Mouse (Mus musculus) MEL (cell line): ENCODE measurements around the gene Nrxn2. TPM values are rescaled to one million over a fixed set of nuclear protein-coding genes. Genes with fewer than 3 reads are reported as not detected.

Experiments used
- DNase-seq: peaks from one replicate; pipeline ENCODE4 v3.0.0; 2011; ENCODE audit warnings: low read depth, low spot score
- H3K27ac ChIP-seq: 2 replicates; pipeline ENCODE4 v1.5.1; 2012; ENCODE audit warnings: low read depth, mild to moderate bottlenecking, control low read depth, low read length, moderate library complexity; ENCODE audit not compliant: control insufficient read depth
- H3K27me3 ChIP-seq, 2 experiments: fragments of 150-350 bp in 1 of 2; sonication (generic) in 1 of 2; 2 replicates each; pipeline ENCODE4 v1.6.1; 2012; ENCODE audit warnings: low read length in 2 of 2, mild to moderate bottlenecking in 2 of 2, improper control_type of control experiment in 1 of 2, moderate library complexity in 1 of 2; ENCODE audit not compliant: insufficient read depth in 2 of 2, control insufficient read depth in 1 of 2
- H3K36me3 ChIP-seq, 2 experiments: 2 replicates each; pipeline ENCODE4 v1.6.1; 2012 to 2014; ENCODE audit warnings: low read length in 2 of 2, improper control_type of control experiment in 1 of 2, inconsistent platforms in 1 of 2, mild to moderate bottlenecking in 1 of 2; ENCODE audit not compliant: insufficient read depth in 2 of 2, control insufficient read depth in 1 of 2
- H3K4me1 ChIP-seq, 2 experiments: fragments of 150-350 bp in 1 of 2; sonication (generic) in 1 of 2; 2 replicates each; pipeline ENCODE4 v1.6.1; 2012; ENCODE audit warnings: low read length in 2 of 2, improper control_type of control experiment in 1 of 2, mild to moderate bottlenecking in 1 of 2; ENCODE audit not compliant: insufficient read depth in 2 of 2, control insufficient read depth in 1 of 2
- H3K4me3 ChIP-seq, 2 experiments: fragments of 150-350 bp in 1 of 2; sonication (generic) in 1 of 2; 2 replicates each; pipeline ENCODE4 v1.5.1; 2012; ENCODE audit warnings: low read depth in 2 of 2, low read length in 2 of 2, mild to moderate bottlenecking in 2 of 2, moderate library complexity in 2 of 2, control low read depth in 1 of 2, improper control_type of control experiment in 1 of 2; ENCODE audit not compliant: control insufficient read depth in 1 of 2, insufficient read depth in 1 of 2
- H3K79me2 ChIP-seq: 2 replicates; pipeline ENCODE4 v1.6.1; 2012; ENCODE audit warnings: mild to moderate bottlenecking, low read length, moderate library complexity; ENCODE audit not compliant: control insufficient read depth, poor library complexity, insufficient read depth
- H3K9ac ChIP-seq: 2 replicates; pipeline ENCODE4 v1.6.1; 2012; ENCODE audit warnings: low read depth, mild to moderate bottlenecking, control low read depth, low read length, moderate library complexity; ENCODE audit not compliant: control insufficient read depth, poor library complexity, severe bottlenecking
- H3K9me3 ChIP-seq: fragments of 150-350 bp; sonication (generic); replicated peaks from 2 replicates; pipeline ENCODE4 v1.6.1; 2012; ENCODE audit warnings: mild to moderate bottlenecking, low read length, improper control_type of control experiment, moderate library complexity; ENCODE audit not compliant: insufficient read depth
- BHLHE40 ChIP-seq: IDR thresholded peaks from 2 replicates; pipeline ENCODE4 v1.6.1; 2012; ENCODE audit warnings: low read depth, mild to moderate bottlenecking, inconsistent platforms, low read length, improper control_type of control experiment, borderline replicate concordance
- CHD1 ChIP-seq: IDR thresholded peaks from 2 replicates; pipeline ENCODE4 v1.6.1; 2012; ENCODE audit warnings: low read depth, mild to moderate bottlenecking, inconsistent platforms, low read length, improper control_type of control experiment
- CHD2 ChIP-seq: IDR thresholded peaks from 2 replicates; pipeline ENCODE4 v1.6.1; 2011; ENCODE audit warnings: low read length, improper control_type of control experiment
- CTCF ChIP-seq, 3 experiments: IDR thresholded peaks in 2 of 3; conservative IDR thresholded peaks in 1 of 3; 2 replicates each; pipeline ENCODE4 v1.5.1; 2011 to 2012; ENCODE audit warnings: low read length in 3 of 3, low read depth in 2 of 3, mild to moderate bottlenecking in 2 of 3, improper control_type of control experiment in 1 of 3, inconsistent platforms in 1 of 3, mixed read lengths in 1 of 3, moderate library complexity in 1 of 3; ENCODE audit not compliant: control insufficient read depth in 1 of 3, insufficient read depth in 1 of 3, poor library complexity in 1 of 3, severe bottlenecking in 1 of 3
- ELF1 ChIP-seq: IDR thresholded peaks from 2 replicates; pipeline ENCODE4 v1.6.1; 2014; ENCODE audit warnings: low read depth, mild to moderate bottlenecking, inconsistent platforms, low read length, improper control_type of control experiment, moderate library complexity
- EP300 ChIP-seq, 2 experiments: IDR thresholded peaks; 2 replicates each; pipeline ENCODE4 v1.6.1; 2011; ENCODE audit warnings: improper control_type of control experiment in 2 of 2, low read length in 2 of 2, low read depth in 1 of 2, mild to moderate bottlenecking in 1 of 2
- ETS1 ChIP-seq: IDR thresholded peaks from 2 replicates; pipeline ENCODE4 v1.6.1; 2012; ENCODE audit warnings: low read depth, mild to moderate bottlenecking, inconsistent platforms, low read length, improper control_type of control experiment, moderate library complexity
- GABPA ChIP-seq: IDR thresholded peaks from 2 replicates; pipeline ENCODE4 v1.6.1; 2012; ENCODE audit warnings: low read depth, mild to moderate bottlenecking, inconsistent platforms, low read length, improper control_type of control experiment, moderate library complexity
- HCFC1 ChIP-seq: IDR thresholded peaks from 2 replicates; pipeline ENCODE4 v1.6.1; 2012; ENCODE audit warnings: low read depth, mild to moderate bottlenecking, inconsistent platforms, low read length, improper control_type of control experiment, moderate library complexity
- JUND ChIP-seq: IDR thresholded peaks from 2 replicates; pipeline ENCODE4 v1.6.1; 2011; ENCODE audit warnings: low read depth, mild to moderate bottlenecking, improper control_type of control experiment, low read length
- MAX ChIP-seq: IDR thresholded peaks from 2 replicates; pipeline ENCODE4 v1.6.1; 2011; ENCODE audit warnings: low read length, improper control_type of control experiment
- MXI1 ChIP-seq: IDR thresholded peaks from 2 replicates; pipeline ENCODE4 v1.6.1; 2011; ENCODE audit warnings: mild to moderate bottlenecking, low read depth, low read length, improper control_type of control experiment
- MYB ChIP-seq: IDR thresholded peaks from 2 replicates; pipeline ENCODE4 v1.6.1; 2011; ENCODE audit warnings: mild to moderate bottlenecking, low read depth, low read length, improper control_type of control experiment
- NELFE ChIP-seq: IDR thresholded peaks from 2 replicates; pipeline ENCODE4 v1.6.1; 2011; ENCODE audit warnings: low read depth, low read length, improper control_type of control experiment
- NRF1 ChIP-seq: IDR thresholded peaks from 2 replicates; pipeline ENCODE4 v1.6.1; 2014; ENCODE audit warnings: low read depth, mild to moderate bottlenecking, inconsistent platforms, low read length, improper control_type of control experiment, moderate library complexity; ENCODE audit not compliant: poor library complexity, insufficient read depth, severe bottlenecking
- POLR2A ChIP-seq, 2 experiments: IDR thresholded peaks; 2 replicates each; pipeline ENCODE4 v1.6.1; 2011 to 2012; ENCODE audit warnings: low read length in 2 of 2, mild to moderate bottlenecking in 2 of 2, control low read depth in 1 of 2, improper control_type of control experiment in 1 of 2, low read depth in 1 of 2, moderate library complexity in 1 of 2; ENCODE audit not compliant: control insufficient read depth in 1 of 2, insufficient read depth in 1 of 2, poor library complexity in 1 of 2
- POLR2AphosphoS2 ChIP-seq: IDR thresholded peaks from 2 replicates; pipeline ENCODE4 v1.6.1; 2011; ENCODE audit warnings: low read length, improper control_type of control experiment
- POLR2AphosphoS5 ChIP-seq: IDR thresholded peaks from 2 replicates; pipeline ENCODE4 v1.6.1; 2012; ENCODE audit warnings: low read depth, borderline replicate concordance, mild to moderate bottlenecking, inconsistent platforms, low read length, moderate library complexity, mixed read lengths
- RAD21 ChIP-seq: IDR thresholded peaks from 2 replicates; pipeline ENCODE4 v1.6.1; 2011; ENCODE audit warnings: mild to moderate bottlenecking, low read depth, low read length, improper control_type of control experiment
- SMC3 ChIP-seq: IDR thresholded peaks from 2 replicates; pipeline ENCODE4 v1.6.1; 2011; ENCODE audit warnings: low read depth, low read length, improper control_type of control experiment
- TBP ChIP-seq: IDR thresholded peaks from 2 replicates; pipeline ENCODE4 v1.8.0; 2011; ENCODE audit warnings: low read depth, low read length, improper control_type of control experiment
- TCF12 ChIP-seq: IDR thresholded peaks from 2 replicates; pipeline ENCODE4 v1.6.1; 2014; ENCODE audit warnings: low read depth, mild to moderate bottlenecking, inconsistent platforms, low read length, improper control_type of control experiment, moderate library complexity
- UBTF ChIP-seq: IDR thresholded peaks from 2 replicates; pipeline ENCODE4 v1.6.1; 2012; ENCODE audit warnings: low read depth, mild to moderate bottlenecking, inconsistent platforms, low read length, improper control_type of control experiment, moderate library complexity, borderline replicate concordance; ENCODE audit not compliant: insufficient read depth
- USF1 ChIP-seq: IDR thresholded peaks from 2 replicates; pipeline ENCODE4 v1.6.1; 2014; ENCODE audit warnings: low read depth, mild to moderate bottlenecking, inconsistent platforms, low read length, improper control_type of control experiment, moderate library complexity
- USF2 ChIP-seq, 2 experiments: IDR thresholded peaks; 2 replicates each; pipeline ENCODE4 v1.6.1; 2011 to 2012; ENCODE audit warnings: improper control_type of control experiment in 2 of 2, low read length in 2 of 2, borderline replicate concordance in 1 of 2, inconsistent platforms in 1 of 2, low read depth in 1 of 2, mild to moderate bottlenecking in 1 of 2; ENCODE audit not compliant: insufficient read depth in 1 of 2
- ZKSCAN1 ChIP-seq: IDR thresholded peaks from 2 replicates; pipeline ENCODE4 v1.6.1; 2012; ENCODE audit warnings: low read depth, mild to moderate bottlenecking, inconsistent platforms, low read length, improper control_type of control experiment, moderate library complexity
- ZMIZ1 ChIP-seq: IDR thresholded peaks from 2 replicates; pipeline ENCODE4 v1.6.1; 2012; ENCODE audit warnings: low read depth, mild to moderate bottlenecking, inconsistent platforms, low read length, improper control_type of control experiment, moderate library complexity
- polyA plus RNA-seq, 2 experiments: library from polyadenylated mRNA; stranded (reverse) in 1 of 2; unstranded in 1 of 2; fragments of >175 nt in 1 of 2; fragments of >200 nt in 1 of 2; gene quantifications; 2 replicates each; pipeline versions ENCODE4 v1.2.1 to v1.2.4; 2012; ENCODE audit warnings: low replicate concordance in 2 of 2, low read depth in 1 of 2; ENCODE audit not compliant: insufficient read length in 2 of 2, insufficient read depth in 1 of 2, missing spikeins in 1 of 2
- total RNA-seq: library from RNA; depleted of rRNA; stranded (reverse); fragments of 300-350 nt; gene quantifications from 2 replicates; pipeline ENCODE4 v1.2.3, GENCODE M21; 2012

The Nrxn2 gene
- total and polyA plus RNA-seq, 3 experiments: 0.39 to 0.42 TPM; not detected in 1

GRCm38 (mm10) chr19:6521630-6522029 lies 103.1 kb downstream of the Nrxn2 start:
- no peaks in the 10 kb centered on the region for H3K9me3 ChIP-seq
- TF ChIP-seq UBTF (no peak), RAD21 (no peak), ZKSCAN1 (no peak), HCFC1 (no peak), ZMIZ1 (no peak), MAX (no peak), POLR2AphosphoS2 (no peak), POLR2A (IDR thresholded peaks at IDR 0.05; ENCODE audit: control insufficient read depth in 1 of 2, insufficient read depth in 1 of 2, low read depth in 1 of 2, low read length in 2 of 2, poor library complexity in 1 of 2) (no peak), JUND (no peak), NRF1 (no peak), CTCF (IDR thresholded peaks at IDR 0.05 in 2 of 3, conservative IDR thresholded peaks at IDR 0.05 in 1 of 3; ENCODE audit: control insufficient read depth in 1 of 3, insufficient read depth in 1 of 3, low read depth in 2 of 3, low read length in 3 of 3, poor library complexity in 1 of 3, severe bottlenecking in 1 of 3) (no peak), ETS1 (no peak), CHD1 (no peak), TBP (no peak), USF2 (IDR thresholded peaks at IDR 0.05; ENCODE audit: borderline replicate concordance in 1 of 2, insufficient read depth in 1 of 2, low read depth in 1 of 2, low read length in 2 of 2) (no peak)
- H3K9ac ChIP-seq: no peak overlapping the region
- DNase-seq: no peak
- H3K79me2 ChIP-seq: no peaks in the 10 kb centered on the region
- H3K4me1 ChIP-seq: no peaks in the 10 kb centered on the region
- no peaks in the 10 kb centered on the region for H3K36me3 ChIP-seq
- H3K4me3 ChIP-seq: no peak overlapping the region
- H3K27ac ChIP-seq: no peak overlapping the region
- no peaks in the 10 kb centered on the region for H3K27me3 ChIP-seq

- TF ChIP-seq MYB (no peak), GABPA (no peak), TCF12 (no peak), POLR2AphosphoS5 (no peak), USF2 (IDR thresholded peaks at IDR 0.05; ENCODE audit: borderline replicate concordance in 1 of 2, insufficient read depth in 1 of 2, low read depth in 1 of 2, low read length in 2 of 2) (no peak), HCFC1 (no peak), MAX (no peak), CHD1 (no peak), EP300 (IDR thresholded peaks at IDR 0.05; ENCODE audit: low read depth in 1 of 2, low read length in 2 of 2) (no peak), ELF1 (no peak), CHD2 (no peak), BHLHE40 (no peak), ZMIZ1 (no peak), SMC3 (no peak), NRF1 (no peak), USF1 (no peak), NELFE (no peak), MXI1 (no peak)
- H3K9me3 ChIP-seq: no peaks in the 10 kb centered on the region
- H3K4me3 ChIP-seq: no peak overlapping the region
- H3K9ac ChIP-seq: no peak overlapping the region
- H3K79me2 ChIP-seq: no peaks in the 10 kb centered on the region
- DNase-seq: no peak
- no peak overlapping the region for H3K27ac ChIP-seq
- no peaks in the 10 kb centered on the region for H3K36me3 ChIP-seq
- H3K4me1 ChIP-seq: no peaks in the 10 kb centered on the region
- no peaks in the 10 kb centered on the region for H3K27me3 ChIP-seq
Measured at GRCm38 (mm10) chr19:6522289-6522688, 103.8 kb downstream of the Nrxn2 start.
